Mouse (Mus musculus): ENCODE results near the gene Mapt. TPM values are rescaled to one million over a fixed set of nuclear protein-coding genes. Genes with fewer than 3 reads are reported as not detected.

Gene Mapt
- polyA plus RNA-seq (2016; fragmentation: Nextera tagmentation; extraction: Ambion mirVana): 235 and 248 TPM in 2 replicates

DNA sequence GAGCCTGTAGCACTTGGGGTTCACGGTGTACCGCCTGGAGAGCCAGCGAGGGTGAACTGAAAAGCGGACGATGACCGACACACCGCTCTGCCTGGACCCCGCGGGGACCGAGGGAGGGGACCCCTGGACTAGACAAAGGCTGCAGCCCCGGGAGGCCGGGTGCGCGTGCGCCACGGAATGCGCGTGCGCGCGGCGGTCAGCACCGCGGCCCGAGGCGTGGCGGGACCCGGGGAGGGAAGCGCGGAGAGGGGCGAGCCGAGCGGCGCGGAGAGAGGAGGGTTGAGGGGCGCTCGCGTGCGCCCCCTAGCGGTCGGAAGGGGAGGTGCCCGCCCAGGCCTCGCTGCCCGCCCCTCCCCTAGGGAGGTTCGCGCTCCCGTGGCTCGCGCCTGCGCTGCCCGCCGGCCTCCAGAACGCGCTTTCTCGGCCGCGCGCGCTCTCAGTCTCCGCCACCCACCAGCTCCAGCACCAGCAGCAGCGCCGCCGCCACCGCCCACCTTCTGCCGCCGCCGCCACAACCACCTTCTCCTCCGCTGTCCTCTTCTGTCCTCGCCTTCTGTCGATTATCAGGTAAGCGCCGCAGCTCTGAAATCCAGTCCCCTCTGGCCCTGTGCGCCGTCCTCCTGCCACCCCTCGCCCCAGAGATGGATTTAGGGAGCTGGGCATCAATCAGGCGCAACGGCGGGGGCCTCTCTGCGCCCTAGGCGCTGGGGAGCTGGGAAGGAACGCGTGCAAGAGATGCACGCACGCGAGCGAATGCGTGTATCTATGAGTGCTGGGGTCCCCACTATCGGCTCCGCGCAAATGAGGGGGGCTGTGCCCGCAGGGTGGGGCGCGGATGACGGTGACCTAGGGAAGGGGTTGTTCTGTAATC is at the start of gene Mapt:
Mapt (plus strand) TSS at position 350 of the 871 bp plus-strand sequence.
- WGBS: under 1% methylated on average over 54 of the region's 94 CpGs
- peak; percentile 88 for ATAC-seq (ENCODE audit: low FRiP score)
- peak within 1 kb of the TSS; percentile 94 for H3K27ac ChIP-seq
- peak within 1 kb of the TSS; percentile 80 for H3K9ac ChIP-seq
- peak within 1 kb of the TSS; percentile 72 for H3K4me3 ChIP-seq
- H3K36me3 ChIP-seq: no peaks in the 10 kb centered on the region
- no peaks in the 10 kb centered on the region for H3K9me3 ChIP-seq (replicated peaks)
- H3K4me2 ChIP-seq (replicated peaks): peak within 1 kb of the TSS; percentile 89
- H3K27me3 ChIP-seq: peaks cover 41% of the 10 kb centered on the region
- peaks cover 38% of the 10 kb centered on the region for H3K4me1 ChIP-seq

DNA sequence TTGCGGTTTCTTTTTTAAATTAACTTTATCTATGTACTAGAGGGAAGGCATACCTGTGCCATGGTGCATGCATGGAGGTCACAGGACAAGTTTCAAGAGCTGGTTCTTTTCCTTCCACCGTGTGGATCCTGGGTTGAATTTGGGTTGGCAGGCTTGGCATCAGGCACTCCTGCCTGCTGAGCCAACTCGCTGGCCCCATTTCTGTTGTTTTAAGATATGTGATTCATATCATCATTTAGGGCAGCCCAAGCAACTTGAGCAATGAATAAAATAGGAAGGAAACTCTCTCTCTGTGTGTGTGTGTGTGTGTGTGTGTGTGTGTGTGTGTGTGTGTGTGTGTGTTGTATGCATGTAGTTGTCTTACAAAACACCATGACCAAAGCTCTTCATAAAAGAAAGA is 49.0 kb upstream of the Mapt start:
- Histone ChIP-seq H3K27ac (no peak overlapping the region), H3K27me3 (peaks cover 2% of the 10 kb centered on the region), H3K36me3 (no peaks in the 10 kb centered on the region), H3K9ac (no peak overlapping the region), H3K4me2 (replicated peaks) (no peak overlapping the region), H3K9me3 (replicated peaks) (no peaks in the 10 kb centered on the region), H3K4me3 (no peak overlapping the region), H3K4me1 (peaks cover 2% of the 10 kb centered on the region; the same call in 1 of the 2 replicates)
- no peak for ATAC-seq (ENCODE audit: low FRiP score)
- whole genome bisulfite sequencing: 88% methylated on average over 3 of the region's 3 CpGs

DNA sequence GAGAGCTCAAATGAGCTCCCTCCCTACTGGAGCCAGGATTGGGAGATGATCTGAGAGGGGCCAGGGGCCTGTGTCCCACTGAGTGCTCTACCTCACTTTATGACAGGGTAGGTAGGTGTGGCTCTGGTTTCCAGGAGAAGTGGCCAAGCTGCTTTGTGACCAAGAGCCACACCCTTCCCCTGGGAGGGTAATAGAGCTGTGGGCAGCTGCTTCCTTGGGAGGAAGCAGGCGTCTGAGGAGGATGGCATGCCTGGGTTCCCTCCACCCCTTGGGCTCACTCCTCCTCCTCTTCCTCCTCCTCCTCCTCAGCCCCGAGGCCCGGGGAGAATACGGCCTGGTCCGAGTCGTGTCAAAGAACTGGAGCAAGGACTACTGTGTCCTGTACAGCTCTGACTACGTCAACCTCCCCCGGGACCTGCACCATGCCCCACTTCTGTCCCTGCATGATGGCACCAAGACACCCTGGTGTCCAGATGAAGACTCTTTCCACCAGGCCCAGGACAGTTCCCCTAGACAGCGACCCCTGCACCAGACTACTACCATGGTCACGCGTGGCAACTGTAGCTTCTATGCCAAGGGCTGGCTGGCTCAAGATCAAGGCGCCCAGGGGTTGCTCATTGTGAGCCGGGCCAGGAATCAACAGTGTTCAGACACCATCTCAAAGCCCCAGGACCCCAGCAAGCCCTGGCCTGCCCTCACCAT is 44.9 kb upstream of the Mapt start, which contains the start of gene Sppl2c:
Sppl2c (plus strand) TSS at position 193 of the 702 bp plus-strand sequence.
- no peak within 1 kb of the TSS for H3K4me2 ChIP-seq (replicated peaks)
- no peak within 1 kb of the TSS for H3K4me3 ChIP-seq
- WGBS: 81% methylated on average over 13 of the region's 13 CpGs

DNA sequence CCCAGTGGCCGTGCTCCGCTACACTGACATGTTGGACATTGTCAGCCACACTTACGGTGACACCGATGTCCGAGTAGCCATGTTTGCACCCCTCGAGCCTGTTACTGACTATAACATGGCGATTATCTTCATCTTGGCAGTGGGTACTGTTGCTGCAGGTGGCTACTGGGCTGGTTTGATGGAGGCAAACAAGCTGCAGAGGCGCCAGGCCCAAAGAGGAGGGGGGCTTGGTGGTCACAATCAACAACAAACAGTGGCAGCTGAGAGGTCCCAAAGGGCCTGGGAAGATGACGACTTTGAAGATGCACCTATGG is 44.4 kb upstream of the Mapt start:
- no peaks in the 10 kb centered on the region for H3K9me3 ChIP-seq (replicated peaks)
- no peaks in the 10 kb centered on the region for H3K4me1 ChIP-seq
- WGBS: 88% methylated on average over 9 of the region's 9 CpGs
- H3K4me3 ChIP-seq: no peak overlapping the region
- no peaks in the 10 kb centered on the region for H3K27me3 ChIP-seq
- H3K27ac ChIP-seq: no peak overlapping the region
- no peak for ATAC-seq (ENCODE audit: low FRiP score)
- H3K9ac ChIP-seq: no peak overlapping the region
- H3K4me2 ChIP-seq (replicated peaks): no peak overlapping the region
- H3K36me3 ChIP-seq: no peaks in the 10 kb centered on the region

More for the DNA sequence above, 44.9 kb upstream of the Mapt start, which contains the start of gene Sppl2c:
- H3K27ac ChIP-seq: no peak within 1 kb of the TSS
- H3K36me3 ChIP-seq: no peaks in the 10 kb centered on the region
- no peak for ATAC-seq (ENCODE audit: low FRiP score)
- no peaks in the 10 kb centered on the region for H3K27me3 ChIP-seq
- H3K9ac ChIP-seq: no peak within 1 kb of the TSS
- no peaks in the 10 kb centered on the region for H3K4me1 ChIP-seq
- H3K9me3 ChIP-seq (replicated peaks): no peaks in the 10 kb centered on the region

DNA sequence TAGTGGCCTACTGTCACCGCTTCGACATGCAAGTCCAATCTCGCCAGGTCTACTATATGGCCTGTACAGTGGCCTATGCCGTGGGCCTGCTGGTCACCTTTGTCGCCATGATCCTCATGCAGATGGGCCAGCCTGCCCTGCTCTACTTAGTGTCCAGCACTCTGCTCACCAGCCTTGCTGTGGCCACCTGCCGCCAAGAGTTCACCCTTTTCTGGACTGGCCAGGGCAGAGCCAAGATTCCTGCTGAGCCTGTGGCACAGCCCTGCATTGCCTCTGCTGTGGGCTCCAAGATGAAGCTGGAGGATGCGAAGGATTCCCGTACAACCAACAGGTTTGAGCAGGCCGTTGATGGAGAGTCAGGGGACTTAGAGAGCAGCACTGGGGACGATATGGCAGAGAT is 43.4 kb upstream of the Mapt start:
- Histone ChIP-seq H3K9me3 (replicated peaks) (no peaks in the 10 kb centered on the region), H3K4me1 (no peaks in the 10 kb centered on the region), H3K4me2 (replicated peaks) (no peak overlapping the region), H3K27ac (no peak overlapping the region), H3K36me3 (no peaks in the 10 kb centered on the region), H3K4me3 (no peak overlapping the region), H3K27me3 (no peaks in the 10 kb centered on the region), H3K9ac (no peak overlapping the region)
- no peak for ATAC-seq (ENCODE audit: low FRiP score)
- 92% methylated on average over 10 of the region's 10 CpGs for WGBS

DNA sequence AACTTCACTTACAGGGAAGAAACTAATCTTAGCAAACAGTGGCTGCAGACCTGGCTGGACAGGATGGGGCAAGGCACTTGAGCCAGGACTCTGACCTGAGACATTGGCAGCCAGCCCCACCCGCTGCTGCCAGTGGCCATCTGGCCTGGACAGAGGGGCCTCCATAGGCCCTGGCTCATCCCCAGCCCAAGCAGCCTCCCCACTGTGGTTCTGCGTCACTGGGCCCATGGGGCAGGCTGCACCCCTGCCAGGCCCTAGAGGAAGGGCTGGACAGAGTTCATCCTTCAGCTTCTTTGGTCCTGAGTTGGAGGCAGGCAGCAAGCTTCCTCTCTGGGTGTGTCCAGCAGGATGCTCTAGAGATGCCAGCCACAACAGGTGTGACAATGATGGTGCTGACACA is 41.2 kb upstream of the Mapt start:
- Histone ChIP-seq H3K27me3 (no peaks in the 10 kb centered on the region), H3K4me1 (no peaks in the 10 kb centered on the region), H3K4me3 (no peak overlapping the region), H3K4me2 (replicated peaks) (no peak overlapping the region), H3K9me3 (replicated peaks) (no peaks in the 10 kb centered on the region), H3K27ac (no peak overlapping the region), H3K9ac (no peak overlapping the region), H3K36me3 (no peaks in the 10 kb centered on the region)
- 74% methylated on average over 2 of the region's 2 CpGs for WGBS
- no peak for ATAC-seq (ENCODE audit: low FRiP score)

GRCm38 (mm10) chr11:104195382-104195781 is 35.8 kb upstream of the Mapt start:
- 0 out of 2 replicates have a peak, but pooled peaks have one; percentile 11 for ATAC-seq (ENCODE audit: low FRiP score)
- H3K9me3 ChIP-seq (replicated peaks): no peaks in the 10 kb centered on the region
- 76% methylated on average over 11 of the region's 11 CpGs for WGBS
- H3K9ac ChIP-seq: no peak overlapping the region
- no peaks in the 10 kb centered on the region for H3K4me1 ChIP-seq
- no peak overlapping the region for H3K27ac ChIP-seq
- H3K4me2 ChIP-seq (replicated peaks): 0 out of 2 replicates have a peak overlapping the region, but pooled peaks have one; percentile 1
- no peak overlapping the region for H3K4me3 ChIP-seq
- H3K36me3 ChIP-seq: no peaks in the 10 kb centered on the region
- H3K27me3 ChIP-seq: peaks cover 19% of the 10 kb centered on the region

DNA sequence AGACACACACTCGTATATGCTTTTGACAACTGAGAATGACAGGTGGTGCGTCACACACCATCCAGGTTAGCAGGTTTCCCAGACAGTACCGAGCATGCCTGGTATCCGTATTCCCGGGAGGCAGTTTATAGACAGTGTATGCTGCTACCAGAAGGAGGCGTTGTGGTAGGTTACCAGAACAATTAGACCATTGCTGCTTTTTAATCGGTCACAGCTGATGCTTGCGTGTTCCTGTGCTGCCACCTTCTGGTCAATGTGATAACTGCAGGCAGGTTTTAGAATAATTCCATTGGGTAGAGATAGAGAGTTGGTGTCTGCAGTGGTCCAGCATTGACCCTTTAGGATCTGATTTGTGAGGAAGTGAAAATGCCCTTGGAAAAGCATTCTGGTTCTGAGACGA is 35.4 kb upstream of the Mapt start:
- 0 out of 2 replicates have a peak overlapping the region, but pooled peaks have one; percentile 1 for H3K4me2 ChIP-seq (replicated peaks)
- H3K4me1 ChIP-seq: no peaks in the 10 kb centered on the region
- ATAC-seq (ENCODE audit: low FRiP score): peak; percentile 78
- H3K27me3 ChIP-seq: peaks cover 19% of the 10 kb centered on the region
- H3K36me3 ChIP-seq: no peaks in the 10 kb centered on the region
- no peak overlapping the region for H3K27ac ChIP-seq
- H3K9ac ChIP-seq: no peak overlapping the region
- no peak overlapping the region for H3K4me3 ChIP-seq
- WGBS: 7% methylated on average over 9 of the region's 9 CpGs
- no peaks in the 10 kb centered on the region for H3K9me3 ChIP-seq (replicated peaks)

DNA sequence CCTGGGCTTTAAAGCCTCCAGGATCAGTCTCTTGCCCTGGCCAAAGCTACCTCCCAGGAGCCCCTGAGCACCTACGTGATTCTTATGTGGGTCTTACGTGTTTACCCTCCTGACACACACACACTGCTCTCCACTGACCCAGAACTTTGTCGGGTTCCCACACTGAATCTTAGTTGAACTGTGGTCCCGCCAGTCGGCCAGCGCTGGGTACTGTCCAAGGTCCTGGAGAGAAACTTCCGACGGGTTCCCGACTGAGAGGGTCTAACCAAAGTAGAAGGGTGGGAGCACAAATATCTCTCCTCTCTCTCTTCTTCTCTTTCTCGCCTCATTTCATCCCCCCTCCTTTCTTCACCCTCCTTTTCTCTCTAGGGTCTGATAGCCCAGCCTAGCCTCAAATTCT is 33.3 kb upstream of the Mapt start:
- Histone ChIP-seq H3K9ac (no peak overlapping the region), H3K4me3 (no peak overlapping the region), H3K4me2 (replicated peaks) (no peak overlapping the region), H3K27me3 (peaks cover 19% of the 10 kb centered on the region), H3K27ac (no peak overlapping the region), H3K4me1 (no peaks in the 10 kb centered on the region), H3K36me3 (no peaks in the 10 kb centered on the region), H3K9me3 (replicated peaks) (peaks cover 5% of the 10 kb centered on the region)
- ATAC-seq (ENCODE audit: low FRiP score): no peak
- WGBS: 10% methylated on average over 10 of the region's 10 CpGs

DNA sequence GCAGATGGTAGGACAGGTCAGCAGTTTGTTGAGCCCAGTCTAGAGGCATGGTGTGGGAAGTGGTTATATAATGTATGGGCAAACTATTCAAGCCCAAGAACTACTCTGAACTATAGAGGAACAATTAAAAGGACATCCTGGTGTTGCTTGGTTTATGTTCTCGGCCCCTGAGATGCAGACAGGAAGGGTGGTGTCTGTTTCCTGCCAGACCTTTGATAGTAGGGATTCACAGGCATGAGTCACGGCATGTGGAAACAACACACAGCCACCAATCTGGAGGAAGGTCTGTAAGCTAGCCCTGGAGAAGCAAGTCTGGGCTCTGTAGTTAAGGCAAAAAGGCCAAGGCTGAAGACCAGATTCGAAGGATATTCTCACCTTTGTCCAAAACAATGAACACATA is 27.9 kb upstream of the Mapt start:
- Histone ChIP-seq H3K4me3 (no peak overlapping the region), H3K4me2 (replicated peaks) (no peak overlapping the region), H3K9ac (no peak overlapping the region), H3K27me3 (0 out of 2 replicates have a peak, but pooled peaks cover 4% of the 10 kb centered on the region), H3K4me1 (no peaks in the 10 kb centered on the region), H3K27ac (no peak overlapping the region), H3K36me3 (no peaks in the 10 kb centered on the region), H3K9me3 (replicated peaks) (peaks cover 7% of the 10 kb centered on the region)
- ATAC-seq (ENCODE audit: low FRiP score): no peak
- 84% methylated on average over 3 of the region's 3 CpGs for WGBS

DNA sequence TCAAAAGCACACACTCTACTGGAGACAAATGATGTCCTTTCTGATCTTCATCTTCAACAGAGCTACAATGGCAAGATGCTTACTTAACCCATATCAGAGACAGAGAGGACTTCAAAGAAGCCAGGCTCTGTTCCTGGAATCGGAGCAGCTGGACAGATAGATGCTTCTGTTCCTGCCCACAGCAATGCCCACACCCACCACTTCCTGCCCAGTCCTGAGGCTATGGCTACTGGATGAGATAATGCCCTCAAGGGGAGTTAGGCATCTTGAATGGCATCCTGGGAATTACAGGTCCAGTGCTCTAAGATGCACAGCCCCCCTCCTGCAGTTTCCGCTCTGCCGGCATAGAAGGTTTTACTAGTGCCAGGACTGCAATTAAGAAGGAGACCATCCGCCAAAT is 24.6 kb upstream of the Mapt start:
- no peak for ATAC-seq (ENCODE audit: low FRiP score)
- Histone ChIP-seq H3K4me2 (replicated peaks) (no peak overlapping the region), H3K4me3 (no peak overlapping the region), H3K36me3 (no peaks in the 10 kb centered on the region), H3K27ac (no peak overlapping the region), H3K9me3 (replicated peaks) (peaks cover 5% of the 10 kb centered on the region), H3K4me1 (no peaks in the 10 kb centered on the region), H3K9ac (no peak overlapping the region), H3K27me3 (no peaks in the 10 kb centered on the region)
- 87% methylated on average over 4 of the region's 4 CpGs for WGBS

- Histone ChIP-seq H3K36me3 (no peaks in the 10 kb centered on the region), H3K9me3 (replicated peaks) (no peaks in the 10 kb centered on the region), H3K4me2 (replicated peaks) (no peak overlapping the region), H3K27ac (no peak overlapping the region), H3K27me3 (no peaks in the 10 kb centered on the region), H3K9ac (no peak overlapping the region), H3K4me1 (no peaks in the 10 kb centered on the region), H3K4me3 (no peak overlapping the region)
- no peak for ATAC-seq (ENCODE audit: low FRiP score)
- WGBS: 75% methylated on average over 3 of the region's 3 CpGs
Measured at GRCm38 (mm10) chr11:104209041-104209440, 22.1 kb upstream of the Mapt start.

Measured in hindbrain, embryonic 12.5 days (tissue).